Mouse (Mus musculus): ENCODE measurements at regions not wholly inside any gene's neighbourhood (a gene's known extent, or its start where the extent isn't known, plus 50 kb on each side); places are given as distances from the start of the nearest gene placed in this dataset.
A peak's percentile ranks its signal among the peaks of the same experiment; 100 is the strongest.
"Not testable (repeated sequence)": the region's sequence is repeated elsewhere in the genome, so short reads cannot be mapped to it uniquely, and the experiment has no call there.

GRCm38 (mm10) chr2:128270377-128271129 is 144.7 kb downstream of the Bcl2l11 start:
- no peak for DNase-seq

GRCm38 (mm10) chr2:128272789-128273188 is 147.0 kb downstream of the Bcl2l11 start:
- no peak for DNase-seq

- no peak for DNase-seq
Observed at GRCm38 (mm10) chr2:128273292-128273691, 147.5 kb downstream of the Bcl2l11 start.

- DNase-seq, result no peak
Observed at GRCm38 (mm10) chr2:128276337-128276736, 150.5 kb downstream of the Bcl2l11 start.

- no peak for DNase-seq
Observed at GRCm38 (mm10) chr2:128277387-128278123, 151.7 kb downstream of the Bcl2l11 start.

GRCm38 (mm10) chr2:128278124-128278432 is 152.2 kb downstream of the Bcl2l11 start:
- DNase-seq, result no peak

- DNase-seq, result no peak
Observed at GRCm38 (mm10) chr2:128278608-128279081, 152.8 kb downstream of the Bcl2l11 start.

- DNase-seq, result no peak
Observed at GRCm38 (mm10) chr2:128279127-128279710, 153.4 kb downstream of the Bcl2l11 start.

- DNase-seq, result no peak
Observed at GRCm38 (mm10) chr2:128282591-128282990, 156.8 kb downstream of the Bcl2l11 start.

GRCm38 (mm10) chr2:128284822-128285421 is 159.1 kb downstream of the Bcl2l11 start:
- DNase-seq, result no peak

GRCm38 (mm10) chr2:128285457-128285856 is 159.6 kb downstream of the Bcl2l11 start:
- no peak for DNase-seq

- no peak for DNase-seq
Observed at GRCm38 (mm10) chr2:128288138-128288551, 162.3 kb downstream of the Bcl2l11 start.

GRCm38 (mm10) chr2:128290609-128291008 is 164.8 kb downstream of the Bcl2l11 start:
- no peak for DNase-seq

GRCm38 (mm10) chr2:128294610-128295009 is 168.8 kb downstream of the Bcl2l11 start:
- no peak for DNase-seq

GRCm38 (mm10) chr2:128295018-128295424 is 169.2 kb downstream of the Bcl2l11 start:
- DNase-seq, result peak; percentile 67 to 78

- no peak for DNase-seq
Observed at GRCm38 (mm10) chr2:128295726-128296234, 169.9 kb downstream of the Bcl2l11 start.

GRCm38 (mm10) chr2:128296423-128296822 is 170.6 kb downstream of the Bcl2l11 start:
- DNase-seq, result not testable (repeated sequence)

- peak; percentile 18 to 43 for DNase-seq
Observed at GRCm38 (mm10) chr2:128296897-128297296, 171.1 kb downstream of the Bcl2l11 start.

- DNase-seq, result no peak
Observed at GRCm38 (mm10) chr2:128297821-128298220, 172.0 kb downstream of the Bcl2l11 start.

- DNase-seq, result no peak
Observed at GRCm38 (mm10) chr2:128298996-128299395, 173.2 kb downstream of the Bcl2l11 start.

GRCm38 (mm10) chr2:128301709-128302108 is 175.9 kb downstream of the Bcl2l11 start:
- DNase-seq, result no peak

GRCm38 (mm10) chr2:128304063-128304712 is 178.3 kb downstream of the Bcl2l11 start:
- DNase-seq, result no peak

All from thymus, adult 18-20 months (tissue).